Mouse (Mus musculus): ENCODE results near the gene Tead3.

GRCm38 (mm10) chr17:28310831-28311230 lies 39.8 kb downstream of the Tead3 start:
- TF ChIP-seq GATA1 (IDR thresholded peaks at IDR 0.05; ENCODE audit: borderline replicate concordance, low read length) (no peak), FLI1 (IDR thresholded peaks at IDR 0.05; ENCODE audit: low read length) (no peak)
